Mouse (Mus musculus) cerebellum, adult 2 months (tissue): Measurements from ENCODE around the gene Cadps. TPM values are rescaled to one million over a fixed set of nuclear protein-coding genes. Genes with fewer than 3 reads are reported as not detected.

Source experiments
- DNase-seq, 2 experiments: peaks; one replicate each; pipeline ENCODE4 v3.0.0; 2021
- H3K27ac ChIP-seq: fragments of 200-500 bp; 2 replicates; pipeline ENCODE4 v1.5.1; 2012; ENCODE audit warnings: low read length, control low read depth, inconsistent platforms; ENCODE audit not compliant: insufficient read depth
- H3K27me3 ChIP-seq: fragments of 200-500 bp; 2 replicates; pipeline ENCODE4 v1.6.1; 2012; ENCODE audit warnings: inconsistent platforms, mild to moderate bottlenecking, low read length, moderate library complexity; ENCODE audit not compliant: control insufficient read depth, insufficient read depth
- H3K4me1 ChIP-seq: fragments of 200-500 bp; 2 replicates; pipeline ENCODE4 v1.6.1; 2011; ENCODE audit warnings: low read length; ENCODE audit not compliant: control insufficient read depth, insufficient read depth
- H3K4me3 ChIP-seq: fragments of 200-500 bp; replicated peaks from 2 replicates; pipeline ENCODE3; 2011; ENCODE audit warnings: mild to moderate bottlenecking, low read depth, low read length, control low read depth; ENCODE audit not compliant: insufficient read depth
- CTCF ChIP-seq: fragments of 200-500 bp; IDR thresholded peaks from 2 replicates; pipeline ENCODE4 v1.5.1; 2011; ENCODE audit warnings: low read depth, mild to moderate bottlenecking, control low read depth, low read length, moderate library complexity, borderline replicate concordance; ENCODE audit not compliant: insufficient read depth
- POLR2A ChIP-seq: fragments of 200-500 bp; IDR thresholded peaks from 2 replicates; pipeline ENCODE4 v1.6.1; 2011; ENCODE audit warnings: low read length, control low read depth, borderline replicate concordance; ENCODE audit not compliant: insufficient read depth
- WGBS: fragments of 180-500 bp; shearing (Covaris S2); methylation state at CpG from one replicate; pipeline ENCODE4 v1.1.7; 2018; 5-methylcytosine and 5-hydroxymethylcytosine counted together
- polyA plus RNA-seq: library from polyadenylated mRNA; depleted of rRNA; stranded (reverse); fragments of >200 nt; gene quantifications from 2 replicates; pipeline ENCODE4 v1.2.3, GENCODE M21; 2012

The Cadps gene
- polyA plus RNA-seq, 1 experiment: 165 TPM

DNA sequence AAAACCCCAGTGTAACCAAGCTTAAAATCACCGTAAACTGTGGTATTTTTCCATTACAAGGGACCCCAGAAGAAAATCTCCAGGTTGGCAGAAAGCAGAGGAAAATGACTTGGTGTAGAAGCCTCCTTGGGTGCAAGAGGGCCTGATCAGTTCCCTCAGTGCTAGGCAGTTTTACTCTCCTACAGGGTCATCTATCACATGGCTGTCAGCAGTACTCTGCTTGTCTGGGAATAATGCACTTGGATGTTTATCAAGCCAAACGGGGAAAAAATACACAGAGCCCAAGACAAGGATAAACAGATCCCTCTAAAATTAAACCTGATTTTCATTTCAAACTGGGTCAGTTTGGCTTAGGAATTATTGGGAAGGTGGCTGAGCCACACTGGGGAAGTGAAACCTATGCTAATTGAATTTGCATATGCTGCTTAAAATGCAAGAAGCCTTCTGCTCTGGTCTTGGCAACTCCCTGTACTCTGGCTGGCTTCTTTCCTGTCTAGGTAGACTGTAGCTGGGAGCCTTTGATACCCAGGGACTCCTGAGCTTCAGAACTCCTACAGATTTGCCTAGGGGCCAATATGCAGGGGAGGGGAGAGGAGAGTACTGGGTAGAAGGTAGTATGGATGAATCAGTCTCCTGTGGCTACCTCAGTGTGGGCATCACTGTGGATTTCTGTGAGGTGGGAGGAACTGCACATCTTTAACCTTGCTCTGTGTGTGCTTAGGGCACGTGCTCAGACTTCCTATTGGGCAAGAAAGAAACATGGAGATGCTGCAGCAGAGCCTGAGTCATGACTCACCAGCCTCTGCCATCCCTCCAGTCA, 141.8 kb downstream of the Cadps start:
- Histone ChIP-seq H3K27ac (no peak overlapping the region), H3K4me3 (no peak overlapping the region), H3K4me1 (peaks cover 9% of the 10 kb centered on the region; the same call in 1 of the 2 replicates), H3K27me3 (no peaks in the 10 kb centered on the region)
- WGBS: 41% methylated on average over 3 of the region's 3 CpGs
- peak; percentile 41 to 76 for DNase-seq
- no peak for TF ChIP-seq POLR2A

- no peak for TF ChIP-seq POLR2A
- no peak for TF ChIP-seq CTCF
- no peak for DNase-seq
- 77% methylated on average over 2 of the region's 2 CpGs for WGBS
- Histone ChIP-seq H3K27ac (no peak overlapping the region), H3K4me1 (peaks cover 2% of the 10 kb centered on the region; the same call in 1 of the 2 replicates), H3K27me3 (no peaks in the 10 kb centered on the region), H3K4me3 (no peak overlapping the region)
Observed at GRCm38 (mm10) chr14:12661430-12661829, 161.4 kb downstream of the Cadps start.

GRCm38 (mm10) chr14:12657351-12657750, 165.5 kb downstream of the Cadps start:
- 86% methylated on average over 4 of the region's 4 CpGs for WGBS
- no peak for DNase-seq
- Histone ChIP-seq H3K4me3 (no peak overlapping the region), H3K27ac (no peak overlapping the region), H3K4me1 (peaks cover 2% of the 10 kb centered on the region; the same call in 1 of the 2 replicates), H3K27me3 (no peaks in the 10 kb centered on the region)
- TF ChIP-seq CTCF (no peak), POLR2A (no peak)

DNA sequence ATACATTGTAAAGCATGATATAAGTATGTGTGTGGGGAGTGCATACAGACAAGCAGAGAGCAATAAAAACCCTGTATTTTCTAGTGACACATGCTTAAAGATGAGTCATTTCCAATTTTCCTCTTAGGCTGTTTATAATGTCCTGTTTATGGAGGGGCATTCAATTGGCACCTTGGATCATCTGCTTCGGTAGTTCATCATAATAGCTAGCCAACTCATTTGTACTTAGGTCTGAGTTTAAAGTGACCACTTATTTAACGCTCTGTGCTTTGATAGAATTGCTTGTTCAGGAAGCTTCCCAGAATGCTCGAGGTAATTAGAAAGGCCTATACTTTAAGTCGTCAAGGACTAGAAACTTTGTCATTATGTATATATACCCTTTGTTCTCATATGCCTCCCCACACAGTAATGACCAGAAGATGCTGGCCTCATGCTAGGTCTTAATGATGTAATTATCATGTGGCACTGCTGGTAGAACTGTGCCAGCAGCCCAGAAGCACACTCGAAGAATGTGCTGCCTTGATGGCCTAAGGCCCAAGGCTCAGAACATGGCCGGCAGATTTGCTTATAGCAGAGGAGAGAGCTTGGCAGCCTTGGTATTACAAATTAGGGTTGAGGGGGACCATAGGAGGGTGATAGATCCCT, 179.9 kb downstream of the Cadps start:
- H3K27me3 ChIP-seq: no peaks in the 10 kb centered on the region
- no peak overlapping the region for H3K27ac ChIP-seq
- DNase-seq: no peak
- 61% methylated on average over 6 of the region's 6 CpGs for WGBS
- H3K4me3 ChIP-seq: no peak overlapping the region
- no peak for TF ChIP-seq CTCF
- H3K4me1 ChIP-seq: no peaks in the 10 kb centered on the region

DNA sequence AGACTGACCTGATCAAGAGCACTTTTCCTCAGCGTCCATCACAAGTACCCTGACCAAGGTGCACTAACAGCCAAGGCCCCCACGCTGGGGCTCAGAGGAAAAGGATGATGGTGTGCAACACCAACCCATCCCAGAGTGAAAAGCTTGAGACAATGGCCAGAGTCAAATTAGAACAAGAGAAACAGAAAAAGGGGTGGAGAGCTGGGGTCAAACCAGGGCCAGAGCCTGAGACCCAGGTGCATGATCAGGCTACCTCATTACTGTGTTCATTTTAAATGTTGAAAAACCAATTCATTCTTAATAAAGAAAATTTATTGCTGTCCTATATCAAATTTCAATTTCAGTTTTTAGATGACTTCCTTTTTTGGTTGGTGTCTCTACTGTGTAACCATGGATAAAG, 184.1 kb downstream of the Cadps start:
- DNase-seq: no peak
- H3K4me1 ChIP-seq: no peaks in the 10 kb centered on the region
- TF ChIP-seq POLR2A (no peak), CTCF (no peak)
- WGBS: 91% methylated on average over 2 of the region's 2 CpGs
- H3K27me3 ChIP-seq: no peaks in the 10 kb centered on the region
- H3K27ac ChIP-seq: no peak overlapping the region
- H3K4me3 ChIP-seq: no peak overlapping the region

DNA sequence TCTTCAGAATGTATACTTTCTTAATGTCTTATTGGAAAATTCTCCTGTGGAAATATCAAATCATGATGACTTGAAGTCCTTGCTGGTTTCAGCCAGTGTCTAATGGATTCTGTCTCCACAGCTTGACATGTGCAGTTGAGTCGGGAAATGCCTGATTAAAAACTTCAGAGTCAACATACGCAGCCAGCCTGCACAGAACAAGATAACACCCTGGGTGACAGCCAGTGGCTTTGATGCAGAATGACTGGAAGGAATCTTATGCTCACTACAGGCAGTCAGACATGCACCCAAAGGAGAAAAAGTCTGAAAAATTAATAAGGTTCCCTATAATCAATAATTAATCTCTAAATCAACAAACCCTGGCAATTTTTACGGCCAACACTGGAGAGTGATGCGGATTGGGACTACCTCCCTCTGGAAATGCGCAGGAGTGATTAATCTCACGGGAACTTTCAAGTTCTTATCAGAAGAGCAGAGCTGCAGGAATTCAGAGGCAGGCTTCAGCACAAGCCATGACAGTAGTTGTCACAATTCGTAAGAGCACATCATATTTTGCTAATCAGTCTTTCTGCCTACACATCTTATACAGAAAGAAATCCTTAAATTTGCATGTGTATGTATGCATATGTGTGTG, 185.6 kb downstream of the Cadps start:
- no peak for DNase-seq
- Histone ChIP-seq H3K27ac (no peak overlapping the region), H3K27me3 (no peaks in the 10 kb centered on the region), H3K4me1 (no peaks in the 10 kb centered on the region), H3K4me3 (no peak overlapping the region)
- 88% methylated on average over 7 of the region's 7 CpGs for WGBS
- TF ChIP-seq POLR2A (no peak), CTCF (no peak)

DNA sequence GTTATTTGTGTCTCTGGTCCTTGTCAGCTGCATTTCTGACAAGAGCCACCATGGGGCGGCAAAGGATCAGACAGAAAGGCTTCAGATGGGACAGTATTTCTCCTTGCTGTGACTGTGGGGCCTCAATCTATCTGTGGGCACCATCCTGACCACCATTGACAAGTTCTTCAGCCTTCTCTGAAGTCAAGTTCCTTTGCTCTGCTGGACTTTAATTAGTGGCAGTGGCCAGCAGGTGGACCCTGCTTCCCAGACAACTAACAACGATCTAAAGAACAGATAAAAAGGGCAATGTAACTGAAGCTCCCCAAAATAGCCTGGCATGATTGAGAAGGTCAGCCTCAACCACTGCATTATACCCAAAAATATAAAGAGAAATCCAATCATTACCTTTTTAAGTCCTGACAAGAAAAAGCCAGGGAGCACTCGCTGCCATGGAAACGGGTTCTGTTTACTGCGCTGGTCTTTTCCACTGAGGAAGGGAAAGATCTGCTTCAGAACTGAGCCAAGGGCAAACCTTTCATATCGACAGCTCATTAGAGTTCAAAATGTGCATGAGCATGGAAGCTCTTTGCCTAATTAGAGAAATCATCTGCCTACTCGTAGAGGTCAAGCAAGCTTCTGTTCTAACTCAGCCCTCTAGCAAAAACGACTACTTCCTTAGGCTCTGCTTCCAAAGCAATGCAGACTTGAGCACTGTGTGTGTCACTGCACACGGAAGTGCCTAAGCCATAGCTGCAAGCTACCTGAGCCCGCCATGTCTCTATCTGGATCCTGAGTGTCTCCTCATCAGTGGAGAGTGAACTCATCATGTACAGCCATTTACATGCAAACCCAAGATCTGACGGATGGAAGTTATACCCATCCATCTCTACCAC, 198.4 kb downstream of the Cadps start:
- peak; percentile 29 to 46 for DNase-seq
- no peaks in the 10 kb centered on the region for H3K4me1 ChIP-seq
- 74% methylated on average over 11 of the region's 11 CpGs for WGBS
- no peak overlapping the region for H3K27ac ChIP-seq
- no peak for TF ChIP-seq POLR2A
- TF ChIP-seq CTCF: peak; percentile 68
- no peaks in the 10 kb centered on the region for H3K27me3 ChIP-seq
- H3K4me3 ChIP-seq: no peak overlapping the region
